ENCODE assay signal across 16 mouse cellular contexts in genomic region chr5:23400156-23400555, GRCm38 (mm10). TPM values are rescaled to one million over a fixed set of nuclear protein-coding genes. Genes with fewer than 3 reads are reported as not detected.
DNase-seq lines count a peak whose midpoint lies in the region; ATAC-seq and TF ChIP-seq lines count a peak whose summit lies in the region.
"Had no signal": no experiment of that assay in that cellular context is flagged by ENCODE, and none has a peak within 500 bp of the region (broad histone marks: within the 10 kb centered on the region; RNA-seq: fewer than 3 reads in every experiment).

No protein-coding gene starts in this region.

- no peak for DNase-seq in adrenal gland, adult 8-10 months
- DNase-seq in yolk sac, embryonic 10.5 days (ENCODE audit: low spot score) = no peak
- DNase-seq: adrenal gland, adult 2 months; gastrocnemius, postnatal 36 days; layer of hippocampus, postnatal 36 days; liver, embryonic 13.5 days; right cerebral cortex, postnatal 4 days had no signal

- no peak overlapping the region for H3K9ac ChIP-seq in intestine, postnatal 0 days (ENCODE audit: low read depth, low read length)
- no peak overlapping the region for H3K9ac ChIP-seq in intestine, embryonic 16.5 days (ENCODE audit: low read depth, low read length)
- H3K9ac ChIP-seq in embryonic facial prominence, embryonic 13.5 days = no peak overlapping the region
- H3K9ac ChIP-seq in forebrain, embryonic 15.5 days (replicated peaks) = no peak overlapping the region
- no peak overlapping the region for H3K9ac ChIP-seq in midbrain, embryonic 16.5 days (ENCODE audit: low read depth, low read length)
- H3K9ac ChIP-seq: liver, embryonic 13.5 days; stomach, embryonic 15.5 days had no signal

- no peak for TF ChIP-seq CTCF in intestine, postnatal 0 days (IDR thresholded peaks at IDR 0.05; ENCODE audit: low read depth)

- no peaks in the 10 kb centered on the region for H3K4me1 ChIP-seq in intestine, postnatal 0 days (replicated peaks; ENCODE audit: control insufficient read depth, insufficient read depth, low read length)
- H3K4me1 ChIP-seq in intestine, embryonic 16.5 days (ENCODE audit: control insufficient read depth, insufficient read depth, low read length) = peaks cover 8% of the 10 kb centered on the region; the same call in 1 of the 2 replicates
- peaks cover 10% of the 10 kb centered on the region for H3K4me1 ChIP-seq in embryonic facial prominence, embryonic 13.5 days
- 0 out of 2 replicates have a peak, but pooled peaks cover 3% of the 10 kb centered on the region for H3K4me1 ChIP-seq in forebrain, embryonic 15.5 days
- H3K4me1 ChIP-seq in midbrain, embryonic 16.5 days (ENCODE audit: control insufficient read depth, insufficient read depth, low read length) = peaks cover 2% of the 10 kb centered on the region; the same call in 1 of the 2 replicates
- H3K4me1 ChIP-seq: liver, embryonic 13.5 days; stomach, embryonic 15.5 days had no signal

- 85% methylated on average over 3 of the region's 3 CpGs for WGBS in intestine, postnatal 0 days
- 97% methylated on average over 3 of the region's 3 CpGs for WGBS in intestine, embryonic 16.5 days
- WGBS in embryonic facial prominence, embryonic 13.5 days = 87% methylated on average over 3 of the region's 3 CpGs
- 89% methylated on average over 3 of the region's 3 CpGs for WGBS in forebrain, embryonic 15.5 days
- 92% methylated on average over 3 of the region's 3 CpGs for WGBS in midbrain, embryonic 16.5 days

- no peaks in the 10 kb centered on the region for H3K9me3 ChIP-seq in intestine, postnatal 0 days (ENCODE audit: control insufficient read depth)
- no peaks in the 10 kb centered on the region for H3K9me3 ChIP-seq in intestine, embryonic 16.5 days (ENCODE audit: control insufficient read depth, low read length)
- H3K9me3 ChIP-seq in embryonic facial prominence, embryonic 13.5 days = no peaks in the 10 kb centered on the region
- H3K9me3 ChIP-seq in forebrain, embryonic 15.5 days = no peaks in the 10 kb centered on the region
- H3K9me3 ChIP-seq in midbrain, embryonic 16.5 days (replicated peaks; ENCODE audit: control insufficient read depth, low read length, poor library complexity, severe bottlenecking) = no peaks in the 10 kb centered on the region
- H3K9me3 ChIP-seq: liver, embryonic 13.5 days; stomach, embryonic 15.5 days had no signal

- H3K4me3 ChIP-seq in intestine, postnatal 0 days (ENCODE audit: low read depth, low read length) = no peak overlapping the region
- no peak overlapping the region for H3K4me3 ChIP-seq in intestine, embryonic 16.5 days (ENCODE audit: low read length)
- no peak overlapping the region for H3K4me3 ChIP-seq in embryonic facial prominence, embryonic 13.5 days
- no peak overlapping the region for H3K4me3 ChIP-seq in forebrain, embryonic 15.5 days
- H3K4me3 ChIP-seq in midbrain, embryonic 16.5 days (ENCODE audit: low read depth, low read length) = no peak overlapping the region
- H3K4me3 ChIP-seq: liver, embryonic 13.5 days; stomach, embryonic 15.5 days had no signal

- H3K36me3 ChIP-seq in intestine, postnatal 0 days (ENCODE audit: control insufficient read depth, insufficient read depth) = peaks cover 11% of the 10 kb centered on the region; the same call in 1 of the 2 replicates
- H3K36me3 ChIP-seq in intestine, embryonic 16.5 days (ENCODE audit: control insufficient read depth, insufficient read depth, low read length) = peaks cover 10% of the 10 kb centered on the region; the same call in 1 of the 2 replicates
- H3K36me3 ChIP-seq in embryonic facial prominence, embryonic 13.5 days = peaks cover 31% of the 10 kb centered on the region
- peaks cover 13% of the 10 kb centered on the region; the same call in 1 of the 2 replicates for H3K36me3 ChIP-seq in forebrain, embryonic 15.5 days
- H3K36me3 ChIP-seq in midbrain, embryonic 16.5 days (ENCODE audit: control insufficient read depth, insufficient read depth, low read length) = peaks cover 2% of the 10 kb centered on the region; the same call in 1 of the 2 replicates
- H3K36me3 ChIP-seq: stomach, embryonic 15.5 days had no signal

- peak; percentile 25; the same call in 1 of the 2 replicates for ATAC-seq in intestine, postnatal 0 days
- ATAC-seq in intestine, embryonic 16.5 days = no peak
- ATAC-seq in embryonic facial prominence, embryonic 13.5 days (ENCODE audit: insufficient number of reproducible peaks, insufficient read depth, low FRiP score, low TSS enrichment, low read depth) = peak; percentile 57; the same call in 1 of the 2 replicates
- ATAC-seq in forebrain, embryonic 15.5 days (replicated peaks) = peak; percentile 24; the same call in 1 of the 2 replicates
- ATAC-seq in midbrain, embryonic 16.5 days = 0 out of 2 replicates have a peak, but pooled peaks have one; percentile 43
- ATAC-seq: Patski had no signal

- H3K27me3 ChIP-seq in intestine, postnatal 0 days (replicated peaks; ENCODE audit: control insufficient read depth, insufficient read depth, low read length) = no peaks in the 10 kb centered on the region
- no peaks in the 10 kb centered on the region for H3K27me3 ChIP-seq in intestine, embryonic 16.5 days (replicated peaks; ENCODE audit: control insufficient read depth, insufficient read depth, low read length)
- no peaks in the 10 kb centered on the region for H3K27me3 ChIP-seq in embryonic facial prominence, embryonic 13.5 days
- no peaks in the 10 kb centered on the region for H3K27me3 ChIP-seq in forebrain, embryonic 15.5 days
- no peaks in the 10 kb centered on the region for H3K27me3 ChIP-seq in midbrain, embryonic 16.5 days (ENCODE audit: control insufficient read depth, insufficient read depth, low read depth, low read length)
- H3K27me3 ChIP-seq: CH12.LX; liver, embryonic 13.5 days; Patski; stomach, embryonic 15.5 days had no signal

- H3K4me2 ChIP-seq in intestine, postnatal 0 days (replicated peaks; ENCODE audit: low read depth) = no peak overlapping the region
- no peak overlapping the region for H3K4me2 ChIP-seq in intestine, embryonic 16.5 days (ENCODE audit: low read depth, low read length)
- H3K4me2 ChIP-seq in embryonic facial prominence, embryonic 13.5 days = no peak overlapping the region
- no peak overlapping the region for H3K4me2 ChIP-seq in forebrain, embryonic 15.5 days (replicated peaks)
- no peak overlapping the region for H3K4me2 ChIP-seq in midbrain, embryonic 16.5 days (ENCODE audit: low read length)
- H3K4me2 ChIP-seq: liver, embryonic 13.5 days; stomach, embryonic 15.5 days had no signal

- no peak overlapping the region for H3K27ac ChIP-seq in intestine, postnatal 0 days (ENCODE audit: low read depth, low read length)
- no peak overlapping the region for H3K27ac ChIP-seq in intestine, embryonic 16.5 days (ENCODE audit: low read length)
- no peak overlapping the region for H3K27ac ChIP-seq in embryonic facial prominence, embryonic 13.5 days
- H3K27ac ChIP-seq in forebrain, embryonic 15.5 days (replicated peaks) = no peak overlapping the region
- no peak overlapping the region for H3K27ac ChIP-seq in midbrain, embryonic 16.5 days (ENCODE audit: low read length)
- H3K27ac ChIP-seq: kidney, postnatal 0 days; liver, embryonic 13.5 days; stomach, embryonic 15.5 days had no signal

RNA-seq across cellular contexts. Expression of gene Kmt2e, which starts 34.1 kb away (rescaled TPM):
- polyA plus RNA-seq in intestine, postnatal 0 days (2015; fragmentation: Nextera tagmentation; extraction: Ambion mirVana) = 44.8 and 49.3 TPM in 2 replicates
- 74.6 and 83.1 TPM in 2 replicates for polyA plus RNA-seq in intestine, embryonic 16.5 days (2015; fragmentation: Nextera tagmentation; extraction: Ambion mirVana)
- 123 and 126 TPM in 2 replicates for polyA plus RNA-seq in embryonic facial prominence, embryonic 13.5 days (2015; fragmentation: Nextera tagmentation; extraction: Ambion mirVana)
- 198 and 206 TPM in 2 replicates for polyA plus RNA-seq in forebrain, embryonic 15.5 days (2015; fragmentation: Nextera tagmentation; extraction: Ambion mirVana)
- polyA plus RNA-seq in midbrain, embryonic 16.5 days (2015; fragmentation: Nextera tagmentation; extraction: Ambion mirVana) = 162 and 178 TPM in 2 replicates
- 100 to 1,000 TPM in 2 of 4 experiments, 10 to 100 TPM in 2; 71.4 to 117 (median 87.8) TPM for total RNA-seq in adrenal gland, adult 8-10 months (2022)
